Mouse (Mus musculus) limb, embryonic 11.5 days (tissue): ENCODE measurements around the gene Arhgef16. TPM values are rescaled to one million over a fixed set of nuclear protein-coding genes. Genes with fewer than 3 reads are reported as not detected.

Source experiments
- ATAC-seq: fragments of 200-750 bp; cut with Nextera tagmentation; 2 replicates; pipeline ENCODE4 v1.8.0; 2017; ENCODE audit warnings: low read depth; ENCODE audit not compliant: insufficient number of reproducible peaks, low FRiP score, low TSS enrichment
- DNase-seq: peaks from one replicate; pipeline ENCODE4 v3.0.0-alpha.2; 2015; ENCODE audit warnings: low spot score
- H3K27ac ChIP-seq: fragments of 300-500 bp; sonication (generic); replicated peaks from 2 replicates; pipeline ENCODE4 v1.5.1; 2014; ENCODE audit warnings: low read depth, mild to moderate bottlenecking, low read length
- H3K27me3 ChIP-seq: fragments of 300-500 bp; sonication (generic); 2 replicates; pipeline ENCODE4 v1.6.1; 2014; ENCODE audit warnings: mild to moderate bottlenecking, low read length, mixed read lengths; ENCODE audit not compliant: control insufficient read depth, insufficient read depth
- H3K36me3 ChIP-seq: fragments of 300-500 bp; sonication (generic); 2 replicates; pipeline ENCODE4 v1.6.1; 2014; ENCODE audit warnings: mild to moderate bottlenecking, low read length, moderate library complexity, mixed read lengths; ENCODE audit not compliant: control insufficient read depth, insufficient read depth
- H3K4me1 ChIP-seq: fragments of 300-500 bp; sonication (generic); 2 replicates; pipeline ENCODE4 v1.6.1; 2014; ENCODE audit warnings: low read length, mixed read lengths; ENCODE audit not compliant: control insufficient read depth, insufficient read depth
- H3K4me2 ChIP-seq: fragments of 300-500 bp; sonication (generic); 2 replicates; pipeline ENCODE4 v1.6.1; 2014; ENCODE audit warnings: low read depth, mild to moderate bottlenecking, moderate library complexity; ENCODE audit not compliant: severe bottlenecking
- H3K4me3 ChIP-seq: fragments of 300-500 bp; sonication (generic); 2 replicates; pipeline ENCODE4 v1.5.1; 2014; ENCODE audit warnings: low read depth, low read length
- H3K9ac ChIP-seq: fragments of 300-500 bp; sonication (generic); 2 replicates; pipeline ENCODE4 v1.6.1; 2014; ENCODE audit warnings: mild to moderate bottlenecking, low read length
- H3K9me3 ChIP-seq: fragments of 300-500 bp; sonication (generic); 2 replicates; pipeline ENCODE4 v1.6.1; 2016; ENCODE audit warnings: low read length; ENCODE audit not compliant: control insufficient read depth
- WGBS: fragments of 180-500 bp; shearing (Covaris S2); extraction: QIAGEN DNeasy Blood & Tissue Kit; methylation state at CpG from one replicate; pipeline ENCODE4 v1.1.7; 2014; 5-methylcytosine and 5-hydroxymethylcytosine counted together
- polyA plus RNA-seq: library from polyadenylated mRNA; unstranded; fragments of >200 nt; fragmentation: Nextera tagmentation; extraction: Ambion mirVana; gene quantifications from 2 replicates; pipeline ENCODE4 v1.2.1, GENCODE M21; 2014

Gene Arhgef16
- polyA plus RNA-seq, 1 experiment from 2014 or later = 4.2 TPM

DNA sequence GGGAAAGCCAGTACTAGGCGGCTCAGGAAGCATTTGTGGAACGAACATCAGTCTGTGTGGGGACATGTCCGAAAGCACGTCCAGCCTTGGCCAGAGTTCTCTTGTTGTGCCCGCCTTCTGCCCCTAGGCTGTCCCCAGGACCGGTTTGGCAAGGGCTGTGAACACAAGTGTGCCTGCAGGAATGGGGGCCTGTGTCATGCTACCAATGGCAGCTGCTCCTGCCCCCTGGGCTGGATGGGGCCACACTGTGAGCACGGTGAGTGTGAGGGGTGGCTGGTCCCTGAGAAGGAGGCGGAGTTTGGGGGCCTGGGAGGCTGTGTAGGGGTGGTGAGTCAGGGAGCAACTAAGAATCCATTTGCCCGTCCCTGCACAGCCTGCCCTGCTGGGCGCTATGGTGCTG lies 32.0 kb downstream of the Arhgef16 start:
- H3K9me3 ChIP-seq = no peaks in the 10 kb centered on the region
- no peaks in the 10 kb centered on the region; the same call in 1 of the 2 replicates for H3K36me3 ChIP-seq
- no peak overlapping the region for H3K27ac ChIP-seq
- 67% methylated on average over 10 of the region's 10 CpGs for WGBS
- no peak overlapping the region for H3K4me2 ChIP-seq
- peak; percentile 44 for DNase-seq
- H3K27me3 ChIP-seq = no peaks in the 10 kb centered on the region
- no peak for ATAC-seq
- no peak overlapping the region for H3K9ac ChIP-seq
- H3K4me3 ChIP-seq = no peak overlapping the region
- no peaks in the 10 kb centered on the region for H3K4me1 ChIP-seq

DNA sequence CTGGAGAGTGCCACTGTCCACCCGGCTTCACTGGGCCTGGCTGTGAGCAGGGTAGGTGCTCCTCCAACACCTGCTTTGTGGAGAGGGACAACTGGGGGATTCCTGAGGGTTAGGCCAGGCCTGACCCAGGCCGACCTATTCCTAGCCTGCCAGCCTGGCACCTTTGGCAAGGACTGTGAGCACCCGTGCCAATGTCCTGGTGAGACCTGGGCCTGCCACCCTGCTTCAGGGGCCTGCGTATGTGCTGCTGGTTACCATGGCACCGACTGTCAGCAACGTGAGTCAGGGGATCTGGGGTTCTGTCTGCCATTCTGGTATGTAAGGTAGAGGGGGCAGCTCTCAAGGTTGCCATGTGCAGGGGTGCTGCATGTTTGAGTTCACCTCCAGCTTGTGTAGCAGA lies 34.0 kb downstream of the Arhgef16 start:
- H3K27me3 ChIP-seq = no peaks in the 10 kb centered on the region
- H3K9ac ChIP-seq = no peak overlapping the region
- H3K27ac ChIP-seq = no peak overlapping the region
- DNase-seq (no peak), ATAC-seq (no peak)
- H3K4me3 ChIP-seq = no peak overlapping the region
- H3K4me2 ChIP-seq = no peak overlapping the region
- H3K36me3 ChIP-seq = peaks cover 7% of the 10 kb centered on the region; the same call in 1 of the 2 replicates
- 79% methylated on average over 6 of the region's 6 CpGs for WGBS
- peaks cover 2% of the 10 kb centered on the region; the same call in 1 of the 2 replicates for H3K9me3 ChIP-seq
- no peaks in the 10 kb centered on the region for H3K4me1 ChIP-seq

GRCm38 (mm10) chr4:154262071-154262470 lies 39.4 kb downstream of the Arhgef16 start:
- no peak overlapping the region for H3K9ac ChIP-seq
- no peaks in the 10 kb centered on the region for H3K4me1 ChIP-seq
- DNase-seq (peak; percentile 42), ATAC-seq (no peak)
- 52% methylated on average over 4 of the region's 4 CpGs for WGBS
- no peak overlapping the region for H3K4me3 ChIP-seq
- H3K27me3 ChIP-seq = no peaks in the 10 kb centered on the region
- H3K36me3 ChIP-seq = peaks cover 7% of the 10 kb centered on the region; the same call in 1 of the 2 replicates
- H3K27ac ChIP-seq = no peak overlapping the region
- peaks cover 2% of the 10 kb centered on the region; the same call in 1 of the 2 replicates for H3K9me3 ChIP-seq
- H3K4me2 ChIP-seq = no peak overlapping the region

- 70% methylated on average over 5 of the region's 5 CpGs for WGBS
- no peak overlapping the region for H3K4me2 ChIP-seq
- peaks cover 7% of the 10 kb centered on the region; the same call in 1 of the 2 replicates for H3K36me3 ChIP-seq
- DNase-seq = no peak
- no peak overlapping the region for H3K4me3 ChIP-seq
- no peak overlapping the region for H3K27ac ChIP-seq
- no peaks in the 10 kb centered on the region for H3K4me1 ChIP-seq
- H3K27me3 ChIP-seq = no peaks in the 10 kb centered on the region
- no peak overlapping the region for H3K9ac ChIP-seq
- H3K9me3 ChIP-seq = peaks cover 2% of the 10 kb centered on the region; the same call in 1 of the 2 replicates
- peak; percentile 52 for ATAC-seq
These were observed 40.7 kb downstream of the Arhgef16 start for GRCm38 (mm10) chr4:154260755-154261154.

DNA sequence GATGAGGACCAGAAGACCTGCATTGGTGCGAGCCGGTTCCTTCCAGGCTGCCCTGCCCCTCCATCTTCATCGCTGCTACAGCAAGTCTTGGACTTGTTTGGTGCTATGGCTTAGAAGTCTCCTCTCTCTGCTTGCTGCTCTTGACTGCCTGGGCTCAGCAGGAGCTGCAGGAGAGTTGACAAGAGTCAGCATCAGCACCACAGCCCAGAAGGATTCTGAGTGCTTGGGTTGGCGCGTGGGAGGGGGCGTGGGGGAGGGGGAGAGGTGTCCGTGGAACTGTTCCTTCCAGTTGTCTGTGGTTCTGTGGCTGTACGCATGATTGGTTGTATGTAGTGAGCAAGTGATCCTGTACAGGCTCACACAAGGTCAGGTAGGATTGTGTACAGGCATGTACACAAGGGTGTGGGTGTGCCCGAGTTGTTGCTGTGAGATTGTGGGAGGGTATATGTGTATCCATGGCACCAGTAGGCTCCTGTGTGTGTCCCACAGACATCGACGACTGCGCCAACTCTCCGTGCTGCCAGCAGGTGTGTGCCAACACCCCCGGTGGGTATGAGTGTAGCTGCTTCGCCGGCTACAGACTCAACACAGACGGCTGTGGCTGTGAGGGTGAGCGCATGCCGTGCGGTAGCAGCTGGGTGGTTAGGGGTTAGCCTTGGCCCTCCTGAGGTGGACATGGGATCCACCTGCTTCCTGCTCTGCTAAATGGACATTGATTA lies 48.8 kb downstream of the Arhgef16 start:
- Histone ChIP-seq H3K4me3 (no peak overlapping the region), H3K27me3 (no peaks in the 10 kb centered on the region), H3K4me2 (no peak overlapping the region), H3K36me3 (no peaks in the 10 kb centered on the region), H3K27ac (no peak overlapping the region), H3K9ac (no peak overlapping the region), H3K9me3 (no peaks in the 10 kb centered on the region), H3K4me1 (peaks cover 20% of the 10 kb centered on the region)
- 91% methylated on average over 20 of the region's 20 CpGs for WGBS
- ATAC-seq = no peak
- DNase-seq = no peak

GRCm38 (mm10) chr4:154249316-154249715 lies 52.2 kb downstream of the Arhgef16 start:
- ATAC-seq (no peak), DNase-seq (no peak)
- no peak overlapping the region for H3K27ac ChIP-seq
- H3K36me3 ChIP-seq = no peaks in the 10 kb centered on the region
- no peak overlapping the region for H3K9ac ChIP-seq
- WGBS = 73% methylated on average over 8 of the region's 8 CpGs
- no peaks in the 10 kb centered on the region for H3K27me3 ChIP-seq
- peaks cover 36% of the 10 kb centered on the region for H3K4me1 ChIP-seq
- no peaks in the 10 kb centered on the region for H3K9me3 ChIP-seq
- no peak overlapping the region for H3K4me3 ChIP-seq
- H3K4me2 ChIP-seq = no peak overlapping the region

DNA sequence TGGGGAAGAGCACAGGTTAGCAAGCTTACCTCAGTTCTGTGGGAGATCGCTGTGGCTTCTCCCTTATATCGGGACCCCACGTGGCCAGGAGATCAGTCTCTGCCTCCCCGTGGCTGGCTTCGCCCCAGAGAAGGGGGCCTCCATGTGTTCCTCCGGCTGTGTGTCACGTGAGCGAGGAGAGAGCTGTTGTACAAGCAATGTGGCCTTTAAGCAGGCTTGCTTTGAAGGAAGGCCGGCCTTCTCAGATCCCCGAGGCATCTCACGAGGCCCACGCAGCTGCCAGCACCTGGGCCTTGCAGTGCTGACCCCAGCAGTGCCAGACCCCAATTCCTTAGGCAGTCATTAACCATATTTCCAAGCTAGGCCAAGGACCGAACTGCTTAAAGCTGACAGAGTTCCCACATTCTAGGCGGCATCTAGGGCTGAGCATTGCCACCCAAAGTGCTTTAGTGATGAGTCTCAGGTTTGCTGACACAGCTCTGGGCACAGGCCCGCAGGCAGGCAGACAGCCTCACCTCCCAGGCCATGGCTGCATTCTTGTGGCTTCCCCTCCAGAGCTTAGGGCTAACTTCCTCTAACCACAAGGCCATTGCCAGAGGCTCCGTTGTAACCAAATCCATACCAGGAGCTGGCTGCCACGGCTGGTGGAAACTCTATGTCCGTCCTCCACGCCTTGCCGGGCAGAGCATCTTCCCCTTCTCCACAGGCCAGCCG lies 53.2 kb downstream of the Arhgef16 start:
- peak; percentile 8; the same call in 1 of the 2 replicates for ATAC-seq
- H3K9me3 ChIP-seq = no peaks in the 10 kb centered on the region
- H3K27me3 ChIP-seq = no peaks in the 10 kb centered on the region
- no peak overlapping the region for H3K4me3 ChIP-seq
- H3K9ac ChIP-seq = no peak overlapping the region; the same call in 1 of the 2 replicates
- H3K36me3 ChIP-seq = no peaks in the 10 kb centered on the region
- peaks cover 36% of the 10 kb centered on the region for H3K4me1 ChIP-seq
- peak; percentile 32 for DNase-seq
- H3K4me2 ChIP-seq = no peak overlapping the region
- peak overlapping the region; percentile 55; the same call in 1 of the 2 replicates for H3K27ac ChIP-seq
- WGBS = 64% methylated on average over 21 of the region's 21 CpGs

GRCm38 (mm10) chr4:154247207-154248091 lies 54.0 kb downstream of the Arhgef16 start:
- H3K27me3 ChIP-seq = no peaks in the 10 kb centered on the region
- peaks cover 36% of the 10 kb centered on the region for H3K4me1 ChIP-seq
- 19% methylated on average over 22 of the region's 22 CpGs for WGBS
- no peak overlapping the region for H3K4me3 ChIP-seq
- H3K9ac ChIP-seq = no peak overlapping the region; the same call in 1 of the 2 replicates
- peak; percentile 56 for DNase-seq
- no peaks in the 10 kb centered on the region for H3K36me3 ChIP-seq
- H3K27ac ChIP-seq = peak overlapping the region; percentile 55; the same call in 1 of the 2 replicates
- no peak overlapping the region for H3K4me2 ChIP-seq
- ATAC-seq = peak; percentile 42
- no peaks in the 10 kb centered on the region for H3K9me3 ChIP-seq
